Mouse (Mus musculus): ENCODE data around the gene Gramd1a. TPM values are rescaled to one million over a fixed set of nuclear protein-coding genes. Genes with fewer than 3 reads are reported as not detected.

The Gramd1a gene
- total and polyA plus RNA-seq, 2 experiments from 2014 or later, result 25.9 to 53.9 TPM

DNA sequence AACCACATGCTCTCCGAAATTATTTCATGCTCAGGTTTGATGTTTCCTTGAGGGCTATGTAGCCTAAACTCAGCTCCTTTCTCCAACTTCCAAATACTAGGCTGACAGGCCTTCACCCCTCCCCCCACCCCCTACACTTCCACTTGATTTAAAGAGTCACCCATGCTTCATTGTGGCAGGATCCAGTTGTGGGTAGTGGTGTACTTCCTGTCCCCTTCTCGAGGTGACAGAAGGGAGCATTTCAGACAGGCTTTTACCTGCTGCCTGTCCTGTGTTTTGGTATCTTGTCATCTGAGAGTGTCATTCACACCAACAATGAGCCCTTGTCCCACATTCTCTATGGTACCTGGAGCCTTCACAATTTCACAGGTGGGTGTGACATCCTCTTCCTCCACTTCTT lies 68.4 kb downstream of the Gramd1a start:
- no peak overlapping the region for H3K4me2 ChIP-seq (ENCODE audit: low read depth, low read length)
- DNase-seq (ENCODE audit: low spot score) (no peak), ATAC-seq (ENCODE audit: insufficient read depth, low read depth) (no peak)
- WGBS, result 48% methylated on average over 2 of the region's 2 CpGs
- TF ChIP-seq CTCF (IDR thresholded peaks at IDR 0.05; ENCODE audit: low read depth) (no peak), EP300 (IDR thresholded peaks at IDR 0.05; ENCODE audit: low read depth) (no peak)
- H3K4me3 ChIP-seq (ENCODE audit: low read depth, low read length), result no peak overlapping the region
- no peaks in the 10 kb centered on the region for H3K36me3 ChIP-seq (replicated peaks; ENCODE audit: control insufficient read depth, insufficient read depth, low read length)
- H3K27me3 ChIP-seq (ENCODE audit: control insufficient read depth, insufficient read depth, low read length), result no peaks in the 10 kb centered on the region
- no peak overlapping the region for H3K9ac ChIP-seq (replicated peaks; ENCODE audit: low read depth, low read length)
- H3K4me1 ChIP-seq (ENCODE audit: control insufficient read depth, insufficient read depth), result peaks cover 9% of the 10 kb centered on the region
- no peak overlapping the region for H3K27ac ChIP-seq (ENCODE audit: low read depth)
- no peaks in the 10 kb centered on the region for H3K9me3 ChIP-seq (replicated peaks; ENCODE audit: control insufficient read depth, low read length)

DNA sequence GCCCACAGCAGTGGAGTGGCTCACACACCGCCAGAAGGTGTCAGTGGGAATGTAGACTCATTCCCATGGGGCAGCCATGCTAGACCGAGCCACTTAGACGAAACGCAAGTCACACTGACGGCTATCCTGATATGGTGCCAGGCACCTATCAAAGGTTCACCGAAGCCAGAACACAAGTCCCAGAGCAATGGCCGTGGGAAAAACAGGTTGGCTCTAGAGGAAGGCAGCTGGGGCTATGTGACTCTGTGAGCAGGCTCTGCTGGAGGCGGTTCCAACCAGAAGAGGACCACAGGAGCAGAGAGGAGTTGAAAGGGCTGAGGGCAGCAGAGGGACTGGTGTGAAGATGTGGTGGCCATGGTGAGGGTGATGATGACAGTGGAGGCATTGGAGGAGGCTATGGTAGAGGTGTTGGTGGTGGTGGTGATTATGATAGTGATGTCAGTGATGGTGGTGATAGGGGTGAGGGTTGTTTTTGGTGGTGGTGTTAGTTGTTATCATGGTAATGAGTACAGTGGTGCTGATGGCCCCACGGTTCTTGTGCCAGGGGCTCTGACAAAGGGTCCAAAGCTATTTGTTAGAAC lies 69.4 kb downstream of the Gramd1a start:
- WGBS, result 84% methylated on average over 9 of the region's 9 CpGs
- no peak overlapping the region for H3K4me3 ChIP-seq (ENCODE audit: low read depth, low read length)
- H3K27me3 ChIP-seq (ENCODE audit: control insufficient read depth, insufficient read depth, low read length), result no peaks in the 10 kb centered on the region
- ATAC-seq (ENCODE audit: insufficient read depth, low read depth) (no peak), DNase-seq (ENCODE audit: low spot score) (no peak)
- H3K9ac ChIP-seq (replicated peaks; ENCODE audit: low read depth, low read length), result no peak overlapping the region
- peaks cover 9% of the 10 kb centered on the region for H3K4me1 ChIP-seq (ENCODE audit: control insufficient read depth, insufficient read depth)
- H3K27ac ChIP-seq (ENCODE audit: low read depth), result no peak overlapping the region
- TF ChIP-seq EP300 (IDR thresholded peaks at IDR 0.05; ENCODE audit: low read depth), result no peak
- no peak for TF ChIP-seq CTCF (IDR thresholded peaks at IDR 0.05; ENCODE audit: low read depth)
- no peaks in the 10 kb centered on the region for H3K9me3 ChIP-seq (replicated peaks; ENCODE audit: control insufficient read depth, low read length)
- no peaks in the 10 kb centered on the region for H3K36me3 ChIP-seq (replicated peaks; ENCODE audit: control insufficient read depth, insufficient read depth, low read length)
- no peak overlapping the region for H3K4me2 ChIP-seq (ENCODE audit: low read depth, low read length)

DNA sequence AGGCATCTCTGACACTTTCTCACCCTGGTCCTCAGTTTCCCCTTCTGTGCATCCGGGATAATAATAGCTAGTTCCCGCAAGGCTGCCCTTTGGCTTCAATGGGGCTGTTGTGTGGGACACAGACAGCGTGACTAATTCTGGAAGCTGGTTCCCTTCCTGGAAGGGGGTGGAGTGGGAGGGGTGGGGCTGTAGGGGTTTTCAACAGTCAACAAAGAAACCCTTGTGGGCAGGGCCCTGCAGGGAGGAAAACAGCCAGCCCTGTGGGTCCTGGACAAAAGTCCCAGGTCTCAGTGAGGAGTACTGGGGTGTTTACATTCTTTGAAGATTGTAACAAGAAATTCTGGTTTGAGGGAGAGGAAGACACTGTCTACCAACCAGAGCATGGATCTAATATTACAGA lies 70.5 kb downstream of the Gramd1a start:
- Histone ChIP-seq H3K27ac (ENCODE audit: low read depth) (no peak overlapping the region), H3K4me2 (ENCODE audit: low read depth, low read length) (no peak overlapping the region), H3K36me3 (replicated peaks; ENCODE audit: control insufficient read depth, insufficient read depth, low read length) (no peaks in the 10 kb centered on the region), H3K27me3 (ENCODE audit: control insufficient read depth, insufficient read depth, low read length) (no peaks in the 10 kb centered on the region), H3K9me3 (replicated peaks; ENCODE audit: control insufficient read depth, low read length) (no peaks in the 10 kb centered on the region), H3K4me1 (ENCODE audit: control insufficient read depth, insufficient read depth) (peaks cover 9% of the 10 kb centered on the region), H3K9ac (replicated peaks; ENCODE audit: low read depth, low read length) (no peak overlapping the region), H3K4me3 (ENCODE audit: low read depth, low read length) (no peak overlapping the region)
- ATAC-seq (ENCODE audit: insufficient read depth, low read depth), result no peak
- TF ChIP-seq CTCF (IDR thresholded peaks at IDR 0.05; ENCODE audit: low read depth) (no peak), EP300 (IDR thresholded peaks at IDR 0.05; ENCODE audit: low read depth) (no peak)
- DNase-seq (ENCODE audit: low spot score), result no peak
- WGBS, result 25% methylated on average over 3 of the region's 3 CpGs

DNA sequence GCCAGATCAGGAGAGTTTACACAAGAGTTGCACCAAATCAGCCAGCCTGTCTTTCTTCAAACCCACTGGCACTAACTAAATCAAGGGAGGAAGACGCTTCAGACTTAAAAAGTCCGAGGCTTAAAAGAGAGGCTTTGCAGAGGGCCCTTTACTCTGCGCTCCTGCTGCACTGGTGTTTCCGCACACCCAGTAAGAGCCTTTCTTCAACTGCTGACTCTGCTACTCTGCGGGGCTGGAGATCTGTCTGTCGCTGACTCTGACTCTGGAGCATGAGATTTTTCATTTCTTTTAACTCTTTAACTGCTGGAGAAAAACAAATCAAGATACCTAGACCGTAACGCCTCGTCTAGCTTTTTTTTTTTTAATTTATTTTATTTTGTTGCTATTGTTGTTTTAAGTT lies 71.6 kb downstream of the Gramd1a start:
- no peak for ATAC-seq (ENCODE audit: insufficient read depth, low read depth)
- Histone ChIP-seq H3K9ac (replicated peaks; ENCODE audit: low read depth, low read length) (no peak overlapping the region), H3K4me2 (ENCODE audit: low read depth, low read length) (no peak overlapping the region), H3K4me1 (ENCODE audit: control insufficient read depth, insufficient read depth) (peaks cover 9% of the 10 kb centered on the region), H3K9me3 (replicated peaks; ENCODE audit: control insufficient read depth, low read length) (no peaks in the 10 kb centered on the region), H3K36me3 (replicated peaks; ENCODE audit: control insufficient read depth, insufficient read depth, low read length) (no peaks in the 10 kb centered on the region), H3K27me3 (ENCODE audit: control insufficient read depth, insufficient read depth, low read length) (no peaks in the 10 kb centered on the region), H3K4me3 (ENCODE audit: low read depth, low read length) (no peak overlapping the region), H3K27ac (ENCODE audit: low read depth) (no peak overlapping the region)
- no peak for TF ChIP-seq CTCF (IDR thresholded peaks at IDR 0.05; ENCODE audit: low read depth)
- DNase-seq (ENCODE audit: low spot score), result no peak
- 62% methylated on average over 9 of the region's 9 CpGs for WGBS

DNA sequence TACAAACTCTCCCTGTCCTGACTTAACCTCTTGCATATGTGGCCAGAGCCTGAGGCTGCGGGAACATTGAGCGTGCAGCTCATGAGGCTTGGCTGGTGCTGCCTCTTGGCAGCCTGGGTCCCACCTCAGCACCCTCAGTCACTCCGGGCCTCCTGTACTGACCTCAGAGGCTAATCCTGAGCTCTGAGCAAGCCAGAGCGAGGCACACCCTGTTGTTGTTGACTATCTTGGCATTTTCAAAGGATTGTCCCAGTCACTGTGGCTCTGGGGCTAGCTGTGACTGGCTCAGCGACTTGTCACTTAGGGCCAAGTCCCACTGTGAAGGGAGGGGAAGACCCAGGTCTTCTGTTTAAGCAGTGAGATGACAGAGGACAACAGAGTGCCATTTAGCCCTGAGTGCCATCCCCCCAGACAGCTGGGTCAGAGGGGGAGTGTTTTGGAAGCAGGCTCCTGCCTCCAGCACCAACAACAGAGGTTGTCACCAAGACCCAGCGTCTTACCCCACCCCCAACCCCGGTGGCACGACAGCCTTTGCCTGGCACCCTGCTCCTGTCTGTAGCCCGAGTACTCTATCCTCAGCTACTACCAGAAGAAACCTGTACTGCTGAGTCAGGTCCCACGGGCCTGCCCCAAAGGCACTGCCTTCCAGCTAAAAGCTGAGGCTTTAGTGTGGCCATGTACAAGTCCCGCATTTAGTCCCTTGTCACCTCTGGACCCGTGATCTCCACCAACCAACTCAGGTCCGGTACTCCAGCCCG lies 72.7 kb downstream of the Gramd1a start:
- Histone ChIP-seq H3K27ac (ENCODE audit: low read depth) (no peak overlapping the region), H3K36me3 (replicated peaks; ENCODE audit: control insufficient read depth, insufficient read depth, low read length) (no peaks in the 10 kb centered on the region), H3K4me1 (ENCODE audit: control insufficient read depth, insufficient read depth) (peaks cover 6% of the 10 kb centered on the region), H3K9ac (replicated peaks; ENCODE audit: low read depth, low read length) (no peak overlapping the region), H3K4me2 (ENCODE audit: low read depth, low read length) (no peak overlapping the region), H3K9me3 (replicated peaks; ENCODE audit: control insufficient read depth, low read length) (no peaks in the 10 kb centered on the region), H3K4me3 (ENCODE audit: low read depth, low read length) (no peak overlapping the region), H3K27me3 (ENCODE audit: control insufficient read depth, insufficient read depth, low read length) (no peaks in the 10 kb centered on the region)
- 61% methylated on average over 14 of the region's 14 CpGs for WGBS
- peak; percentile 59 for ATAC-seq (ENCODE audit: insufficient read depth, low read depth)
- peak; percentile 45 for DNase-seq (ENCODE audit: low spot score)
- TF ChIP-seq EP300 (IDR thresholded peaks at IDR 0.05; ENCODE audit: low read depth) (no peak), CTCF (IDR thresholded peaks at IDR 0.05; ENCODE audit: low read depth) (no peak)

DNA sequence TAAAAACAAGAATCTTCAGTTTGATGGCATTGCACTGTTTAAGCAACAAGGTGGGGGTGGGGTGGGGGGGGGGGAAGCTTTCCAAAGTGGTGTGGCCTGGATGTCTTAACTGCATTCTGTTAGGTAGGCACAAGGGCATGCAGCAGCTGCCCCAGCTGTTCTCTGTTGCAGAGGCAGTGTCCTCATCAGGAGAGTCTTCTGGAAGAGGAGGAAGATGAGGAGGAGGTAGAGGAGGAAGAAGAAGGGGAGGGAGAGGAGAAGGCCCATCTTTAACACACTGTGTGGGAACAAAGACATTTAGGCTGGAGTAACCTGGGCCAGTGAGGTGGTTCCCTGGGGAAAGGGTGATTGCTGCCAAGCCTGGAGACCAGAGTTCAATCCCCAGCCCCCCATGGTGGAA lies 73.6 kb downstream of the Gramd1a start:
- no peaks in the 10 kb centered on the region for H3K36me3 ChIP-seq (replicated peaks; ENCODE audit: control insufficient read depth, insufficient read depth, low read length)
- no peak overlapping the region for H3K4me3 ChIP-seq (ENCODE audit: low read depth, low read length)
- no peak overlapping the region for H3K9ac ChIP-seq (replicated peaks; ENCODE audit: low read depth, low read length)
- H3K27me3 ChIP-seq (ENCODE audit: control insufficient read depth, insufficient read depth, low read length), result no peaks in the 10 kb centered on the region; the same call in 1 of the 2 replicates
- no peak for DNase-seq (ENCODE audit: low spot score)
- H3K27ac ChIP-seq (ENCODE audit: low read depth), result no peak overlapping the region
- H3K4me1 ChIP-seq (ENCODE audit: control insufficient read depth, insufficient read depth), result no peaks in the 10 kb centered on the region; the same call in 1 of the 2 replicates
- ATAC-seq (ENCODE audit: insufficient read depth, low read depth), result no peak
- H3K9me3 ChIP-seq (replicated peaks; ENCODE audit: control insufficient read depth, low read length), result no peaks in the 10 kb centered on the region
- H3K4me2 ChIP-seq (ENCODE audit: low read depth, low read length), result no peak overlapping the region
- no peak for TF ChIP-seq CTCF (IDR thresholded peaks at IDR 0.05; ENCODE audit: low read depth)
- TF ChIP-seq EP300 (IDR thresholded peaks at IDR 0.05; ENCODE audit: low read depth), result no peak
